Mouse (Mus musculus): ENCODE results near the gene Hist1h2bb. TPM values are rescaled to one million over a fixed set of nuclear protein-coding genes. Genes with fewer than 3 reads are reported as not detected.

Gene Hist1h2bb
- polyA plus RNA-seq, 1 experiment from 2014 or later = 2.1 TPM

GRCm38 (mm10) chr13:23705751-23706356 is 40.7 kb upstream of the Hist1h2bb start:
- no peak for DNase-seq (ENCODE audit: low spot score, missing footprints)
- Histone ChIP-seq H3K4me3 (ENCODE audit: low read depth, low read length) (no peak overlapping the region), H3K9ac (ENCODE audit: low read length) (no peak overlapping the region), H3K4me2 (no peak overlapping the region), H3K27me3 (ENCODE audit: control insufficient read depth, insufficient read depth, low read length) (no peaks in the 10 kb centered on the region), H3K9me3 (ENCODE audit: control insufficient read depth, low read length) (no peaks in the 10 kb centered on the region), H3K36me3 (ENCODE audit: control insufficient read depth, insufficient read depth, low read length) (no peaks in the 10 kb centered on the region), H3K4me1 (ENCODE audit: control insufficient read depth, insufficient read depth, low read length) (peaks cover 11% of the 10 kb centered on the region), H3K27ac (ENCODE audit: low read depth, low read length) (no peak overlapping the region)
- 92% methylated on average over 7 of the region's 7 CpGs for WGBS
- ATAC-seq (ENCODE audit: low FRiP score) = no peak

DNA sequence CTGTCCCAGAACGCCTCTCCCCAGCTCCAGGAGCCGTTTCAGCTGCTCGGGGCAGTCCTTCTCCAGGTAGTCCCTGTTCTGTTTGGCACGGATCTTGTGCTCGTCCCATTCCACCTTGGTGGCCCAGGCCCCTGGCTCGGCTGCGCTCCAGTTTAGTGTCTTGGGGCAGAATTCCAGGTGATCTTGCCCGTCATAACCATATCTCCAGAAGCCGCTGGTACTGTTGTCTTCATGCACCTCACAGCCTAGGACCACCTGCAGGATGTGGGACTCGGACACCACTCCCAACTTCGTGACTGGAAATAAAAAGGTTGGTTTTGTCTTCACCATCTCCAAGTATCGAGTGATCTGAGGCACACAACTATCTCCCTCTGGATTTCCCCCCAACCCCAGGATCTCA is 39.8 kb upstream of the Hist1h2bb start:
- peaks cover 11% of the 10 kb centered on the region for H3K4me1 ChIP-seq (ENCODE audit: control insufficient read depth, insufficient read depth, low read length)
- no peaks in the 10 kb centered on the region for H3K27me3 ChIP-seq (ENCODE audit: control insufficient read depth, insufficient read depth, low read length)
- ATAC-seq (ENCODE audit: low FRiP score) (no peak), DNase-seq (ENCODE audit: low spot score, missing footprints) (no peak)
- H3K27ac ChIP-seq (ENCODE audit: low read depth, low read length) = no peak overlapping the region
- H3K36me3 ChIP-seq (ENCODE audit: control insufficient read depth, insufficient read depth, low read length) = no peaks in the 10 kb centered on the region
- 93% methylated on average over 12 of the region's 12 CpGs for WGBS
- no peak overlapping the region for H3K4me3 ChIP-seq (ENCODE audit: low read depth, low read length)
- no peak overlapping the region for H3K9ac ChIP-seq (ENCODE audit: low read length)
- no peaks in the 10 kb centered on the region for H3K9me3 ChIP-seq (ENCODE audit: control insufficient read depth, low read length)
- no peak overlapping the region for H3K4me2 ChIP-seq

GRCm38 (mm10) chr13:23708041-23708440 is 38.5 kb upstream of the Hist1h2bb start:
- Histone ChIP-seq H3K4me2 (no peak overlapping the region), H3K9ac (ENCODE audit: low read length) (no peak overlapping the region), H3K27me3 (ENCODE audit: control insufficient read depth, insufficient read depth, low read length) (no peaks in the 10 kb centered on the region), H3K36me3 (ENCODE audit: control insufficient read depth, insufficient read depth, low read length) (no peaks in the 10 kb centered on the region), H3K4me3 (ENCODE audit: low read depth, low read length) (no peak overlapping the region), H3K27ac (ENCODE audit: low read depth, low read length) (no peak overlapping the region), H3K9me3 (ENCODE audit: control insufficient read depth, low read length) (no peaks in the 10 kb centered on the region), H3K4me1 (ENCODE audit: control insufficient read depth, insufficient read depth, low read length) (peaks cover 11% of the 10 kb centered on the region)
- DNase-seq (ENCODE audit: low spot score, missing footprints) (no peak), ATAC-seq (ENCODE audit: low FRiP score) (no peak)
- 87% methylated on average over 4 of the region's 4 CpGs for WGBS

GRCm38 (mm10) chr13:23708654-23709053 is 37.9 kb upstream of the Hist1h2bb start:
- Histone ChIP-seq H3K4me1 (ENCODE audit: control insufficient read depth, insufficient read depth, low read length) (peaks cover 11% of the 10 kb centered on the region), H3K9ac (ENCODE audit: low read length) (no peak overlapping the region), H3K36me3 (ENCODE audit: control insufficient read depth, insufficient read depth, low read length) (no peaks in the 10 kb centered on the region), H3K4me2 (no peak overlapping the region), H3K27me3 (ENCODE audit: control insufficient read depth, insufficient read depth, low read length) (no peaks in the 10 kb centered on the region), H3K9me3 (ENCODE audit: control insufficient read depth, low read length) (no peaks in the 10 kb centered on the region), H3K4me3 (ENCODE audit: low read depth, low read length) (no peak overlapping the region), H3K27ac (ENCODE audit: low read depth, low read length) (no peak overlapping the region)
- ATAC-seq (ENCODE audit: low FRiP score) (no peak), DNase-seq (ENCODE audit: low spot score, missing footprints) (no peak)
- whole genome bisulfite sequencing = 90% methylated on average over 4 of the region's 4 CpGs

- Histone ChIP-seq H3K9me3 (ENCODE audit: control insufficient read depth, low read length) (no peaks in the 10 kb centered on the region), H3K9ac (ENCODE audit: low read length) (peak overlapping the region; percentile 51), H3K4me1 (ENCODE audit: control insufficient read depth, insufficient read depth, low read length) (peaks cover 11% of the 10 kb centered on the region), H3K27me3 (ENCODE audit: control insufficient read depth, insufficient read depth, low read length) (no peaks in the 10 kb centered on the region), H3K27ac (ENCODE audit: low read depth, low read length) (no peak overlapping the region; the same call in 1 of the 2 replicates), H3K36me3 (ENCODE audit: control insufficient read depth, insufficient read depth, low read length) (no peaks in the 10 kb centered on the region), H3K4me3 (ENCODE audit: low read depth, low read length) (peak overlapping the region; percentile 22), H3K4me2 (peak overlapping the region; percentile 51)
- peak; percentile 44; the same call in 1 of the 2 replicates for ATAC-seq (ENCODE audit: low FRiP score)
- DNase-seq (ENCODE audit: low spot score, missing footprints) = no peak
- WGBS = 26% methylated on average over 12 of the region's 15 CpGs
Measured at GRCm38 (mm10) chr13:23709714-23710373, 36.7 kb upstream of the Hist1h2bb start.

- H3K27ac ChIP-seq (ENCODE audit: low read depth, low read length) = no peak within 1 kb of the TSS; the same call in 1 of the 2 replicates
- no peaks in the 10 kb centered on the region for H3K27me3 ChIP-seq (ENCODE audit: control insufficient read depth, insufficient read depth, low read length)
- ATAC-seq (ENCODE audit: low FRiP score) = peak; percentile 78
Measured at GRCm38 (mm10) chr13:23710374-23711089, 36.0 kb upstream of the Hist1h2bb start, which contains the start of gene Hfe. Gene Hfe (minus strand): TSS chr13:23710854.

GRCm38 (mm10) chr13:23716261-23717042 is 30.1 kb upstream of the Hist1h2bb start:
- Histone ChIP-seq H3K27me3 (ENCODE audit: control insufficient read depth, insufficient read depth, low read length) (no peaks in the 10 kb centered on the region), H3K4me1 (ENCODE audit: control insufficient read depth, insufficient read depth, low read length) (no peaks in the 10 kb centered on the region), H3K27ac (ENCODE audit: low read depth, low read length) (no peak overlapping the region), H3K36me3 (ENCODE audit: control insufficient read depth, insufficient read depth, low read length) (no peaks in the 10 kb centered on the region), H3K9ac (ENCODE audit: low read length) (no peak overlapping the region), H3K4me3 (ENCODE audit: low read depth, low read length) (no peak overlapping the region), H3K9me3 (ENCODE audit: control insufficient read depth, low read length) (no peaks in the 10 kb centered on the region), H3K4me2 (no peak overlapping the region)
- DNase-seq (ENCODE audit: low spot score, missing footprints) (no peak), ATAC-seq (ENCODE audit: low FRiP score) (no peak)
- 84% methylated on average over 5 of the region's 5 CpGs for WGBS

More at GRCm38 (mm10) chr13:23710374-23711089, 36.0 kb upstream of the Hist1h2bb start, which contains the start of gene Hfe:
- 9% methylated on average over 14 of the region's 17 CpGs for WGBS
- peak within 1 kb of the TSS; percentile 51 for H3K9ac ChIP-seq (ENCODE audit: low read length)
- peak within 1 kb of the TSS; percentile 51 for H3K4me2 ChIP-seq
- H3K36me3 ChIP-seq (ENCODE audit: control insufficient read depth, insufficient read depth, low read length) = no peaks in the 10 kb centered on the region
- H3K9me3 ChIP-seq (ENCODE audit: control insufficient read depth, low read length) = no peaks in the 10 kb centered on the region
- peaks cover 11% of the 10 kb centered on the region for H3K4me1 ChIP-seq (ENCODE audit: control insufficient read depth, insufficient read depth, low read length)
- DNase-seq (ENCODE audit: low spot score, missing footprints) = peak; percentile 95
- peak within 1 kb of the TSS; percentile 22 for H3K4me3 ChIP-seq (ENCODE audit: low read depth, low read length)

GRCm38 (mm10) chr13:23717176-23717575 is 29.4 kb upstream of the Hist1h2bb start:
- H3K27me3 ChIP-seq (ENCODE audit: control insufficient read depth, insufficient read depth, low read length) = no peaks in the 10 kb centered on the region
- H3K9me3 ChIP-seq (ENCODE audit: control insufficient read depth, low read length) = no peaks in the 10 kb centered on the region
- H3K36me3 ChIP-seq (ENCODE audit: control insufficient read depth, insufficient read depth, low read length) = no peaks in the 10 kb centered on the region
- no peak overlapping the region for H3K27ac ChIP-seq (ENCODE audit: low read depth, low read length)
- no peak overlapping the region for H3K4me3 ChIP-seq (ENCODE audit: low read depth, low read length)
- WGBS = 53% methylated on average over 11 of the region's 11 CpGs
- no peak overlapping the region for H3K9ac ChIP-seq (ENCODE audit: low read length)
- ATAC-seq (ENCODE audit: low FRiP score) = no peak
- H3K4me2 ChIP-seq = no peak overlapping the region
- DNase-seq (ENCODE audit: low spot score, missing footprints) = no peak
- no peaks in the 10 kb centered on the region for H3K4me1 ChIP-seq (ENCODE audit: control insufficient read depth, insufficient read depth, low read length)

Data from midbrain, embryonic 11.5 days (tissue).